Mouse (Mus musculus): Measurements from ENCODE around the gene Gm614.

DNA sequence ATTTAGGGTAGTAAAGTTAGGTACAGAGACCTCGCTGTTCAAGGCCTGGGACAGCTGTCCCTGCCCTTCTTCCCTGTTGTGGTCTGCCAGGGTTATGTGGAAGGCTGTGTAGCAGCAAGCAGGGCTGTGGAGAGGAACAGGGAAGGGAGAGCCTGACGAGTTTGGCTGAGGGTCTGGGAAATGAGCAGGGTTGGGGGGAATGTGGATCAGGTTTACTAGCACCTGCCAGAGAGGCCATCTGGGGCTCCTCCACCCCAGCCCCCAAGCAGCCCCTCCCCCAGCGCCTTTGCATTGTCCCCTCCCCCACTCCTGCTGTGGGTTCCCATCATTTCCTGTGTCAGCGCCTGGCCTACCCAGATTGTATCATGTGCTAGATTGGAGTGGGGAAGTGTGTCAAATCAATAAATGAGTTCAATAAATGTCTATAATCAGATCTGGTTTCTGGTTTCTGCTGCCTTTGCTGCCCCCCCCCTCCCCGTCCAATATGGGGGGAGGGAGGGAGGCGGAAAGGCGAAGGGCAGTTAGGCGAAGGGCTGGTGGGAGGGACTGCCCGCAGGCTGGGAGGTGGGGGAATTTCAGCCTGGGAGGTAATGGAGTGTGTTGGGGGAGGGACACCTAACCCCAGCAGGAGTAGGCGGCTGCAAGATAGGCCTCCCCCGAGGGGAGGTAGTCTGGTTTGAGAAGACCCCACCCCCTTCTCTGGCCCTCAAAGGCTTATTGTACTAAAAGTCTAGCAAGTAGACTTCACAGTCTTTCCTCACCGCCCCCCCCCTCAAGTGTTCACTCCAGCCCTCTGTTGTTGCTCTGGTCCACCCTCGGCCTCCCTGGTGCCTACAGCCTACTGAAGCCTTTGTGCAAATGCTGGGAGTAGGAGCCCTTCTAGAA, 3.1 kb downstream of the Gm614 start:
- TF ChIP-seq EP300 (IDR thresholded peaks at IDR 0.05; ENCODE audit: low read depth): no peak
- TF ChIP-seq CTCF (IDR thresholded peaks at IDR 0.05; ENCODE audit: low read depth): no peak

Measured in heart, postnatal 0 days (tissue).